Mouse (Mus musculus): Measurements from ENCODE around the gene Rhbdl3.

- no peak for TF ChIP-seq CTCF (IDR thresholded peaks at IDR 0.05; ENCODE audit: borderline replicate concordance, insufficient read depth, low read depth, low read length)
- TF ChIP-seq POLR2A (IDR thresholded peaks at IDR 0.05; ENCODE audit: borderline replicate concordance, insufficient read depth, low read length) = no peak
Observed at GRCm38 (mm10) chr11:80335609-80336350, 35.1 kb downstream of the Rhbdl3 start.
